Mouse (Mus musculus): ENCODE results near the gene Dab1. TPM values are rescaled to one million over a fixed set of nuclear protein-coding genes. Genes with fewer than 3 reads are reported as not detected.

Dab1 gene
- polyA plus RNA-seq, 1 experiment, result 1.5 TPM

GRCm38 (mm10) chr4:104410922-104411321 lies 791.8 kb downstream of the Dab1 start:
- no peak for TF ChIP-seq CTCF (IDR thresholded peaks at IDR 0.05; ENCODE audit: control insufficient read depth, insufficient read depth, low read length)
- TF ChIP-seq POLR2A (IDR thresholded peaks at IDR 0.05; ENCODE audit: borderline replicate concordance, control insufficient read depth, low read depth, low read length), result no peak
- H3K27ac ChIP-seq (ENCODE audit: control insufficient read depth, insufficient read depth, low read depth, low read length, poor library complexity), result no peak overlapping the region
- no peaks in the 10 kb centered on the region for H3K4me1 ChIP-seq (ENCODE audit: control insufficient read depth, insufficient read depth, low read length)
- WGBS, result 73% methylated on average over 6 of the region's 6 CpGs
- H3K4me3 ChIP-seq (replicated peaks; ENCODE audit: control insufficient read depth, low read depth, low read length), result no peak overlapping the region

- Histone ChIP-seq H3K4me3 (replicated peaks; ENCODE audit: control insufficient read depth, low read depth, low read length) (no peak overlapping the region), H3K4me1 (ENCODE audit: control insufficient read depth, insufficient read depth, low read length) (no peaks in the 10 kb centered on the region), H3K27ac (ENCODE audit: control insufficient read depth, insufficient read depth, low read depth, low read length, poor library complexity) (no peak overlapping the region)
- TF ChIP-seq CTCF (IDR thresholded peaks at IDR 0.05; ENCODE audit: control insufficient read depth, insufficient read depth, low read length), result no peak
- TF ChIP-seq POLR2A (IDR thresholded peaks at IDR 0.05; ENCODE audit: borderline replicate concordance, control insufficient read depth, low read depth, low read length), result no peak
- WGBS, result 70% methylated on average over 2 of the region's 2 CpGs
Observed at GRCm38 (mm10) chr4:104415482-104415881, 796.3 kb downstream of the Dab1 start.

GRCm38 (mm10) chr4:104418354-104418753 lies 799.2 kb downstream of the Dab1 start:
- TF ChIP-seq POLR2A (IDR thresholded peaks at IDR 0.05; ENCODE audit: borderline replicate concordance, control insufficient read depth, low read depth, low read length) (no peak), CTCF (IDR thresholded peaks at IDR 0.05; ENCODE audit: control insufficient read depth, insufficient read depth, low read length) (no peak)
- H3K4me3 ChIP-seq (replicated peaks; ENCODE audit: control insufficient read depth, low read depth, low read length), result no peak overlapping the region
- 82% methylated on average over 2 of the region's 2 CpGs for WGBS
- H3K27ac ChIP-seq (ENCODE audit: control insufficient read depth, insufficient read depth, low read depth, low read length, poor library complexity), result no peak overlapping the region
- H3K4me1 ChIP-seq (ENCODE audit: control insufficient read depth, insufficient read depth, low read length), result no peaks in the 10 kb centered on the region

- no peak overlapping the region for H3K4me3 ChIP-seq (replicated peaks; ENCODE audit: control insufficient read depth, low read depth, low read length)
- TF ChIP-seq POLR2A (IDR thresholded peaks at IDR 0.05; ENCODE audit: borderline replicate concordance, control insufficient read depth, low read depth, low read length) (no peak), CTCF (IDR thresholded peaks at IDR 0.05; ENCODE audit: control insufficient read depth, insufficient read depth, low read length) (no peak)
- 87% methylated on average over 12 of the region's 12 CpGs for WGBS
- H3K27ac ChIP-seq (ENCODE audit: control insufficient read depth, insufficient read depth, low read depth, low read length, poor library complexity), result no peak overlapping the region
- H3K4me1 ChIP-seq (ENCODE audit: control insufficient read depth, insufficient read depth, low read length), result no peaks in the 10 kb centered on the region
Observed at GRCm38 (mm10) chr4:104420983-104421680, 802.0 kb downstream of the Dab1 start.

- H3K27ac ChIP-seq (ENCODE audit: control insufficient read depth, insufficient read depth, low read depth, low read length, poor library complexity), result no peak overlapping the region
- H3K4me1 ChIP-seq (ENCODE audit: control insufficient read depth, insufficient read depth, low read length), result no peaks in the 10 kb centered on the region
- TF ChIP-seq POLR2A (IDR thresholded peaks at IDR 0.05; ENCODE audit: borderline replicate concordance, control insufficient read depth, low read depth, low read length) (no peak), CTCF (IDR thresholded peaks at IDR 0.05; ENCODE audit: control insufficient read depth, insufficient read depth, low read length) (no peak)
- 84% methylated on average over 7 of the region's 7 CpGs for WGBS
- no peak overlapping the region for H3K4me3 ChIP-seq (replicated peaks; ENCODE audit: control insufficient read depth, low read depth, low read length)
Observed at GRCm38 (mm10) chr4:104429127-104429526, 810.0 kb downstream of the Dab1 start.

- TF ChIP-seq CTCF (IDR thresholded peaks at IDR 0.05; ENCODE audit: control insufficient read depth, insufficient read depth, low read length) (no peak), POLR2A (IDR thresholded peaks at IDR 0.05; ENCODE audit: borderline replicate concordance, control insufficient read depth, low read depth, low read length) (no peak)
- 81% methylated on average over 7 of the region's 7 CpGs for WGBS
Observed at GRCm38 (mm10) chr4:104431231-104431855, 812.2 kb downstream of the Dab1 start.

GRCm38 (mm10) chr4:104432150-104432549 lies 813.0 kb downstream of the Dab1 start:
- Histone ChIP-seq H3K27ac (ENCODE audit: control insufficient read depth, insufficient read depth, low read depth, low read length, poor library complexity) (no peak overlapping the region), H3K4me3 (replicated peaks; ENCODE audit: control insufficient read depth, low read depth, low read length) (no peak overlapping the region), H3K4me1 (ENCODE audit: control insufficient read depth, insufficient read depth, low read length) (no peaks in the 10 kb centered on the region)
- 89% methylated on average over 11 of the region's 11 CpGs for WGBS
- TF ChIP-seq CTCF (IDR thresholded peaks at IDR 0.05; ENCODE audit: control insufficient read depth, insufficient read depth, low read length) (no peak), POLR2A (IDR thresholded peaks at IDR 0.05; ENCODE audit: borderline replicate concordance, control insufficient read depth, low read depth, low read length) (no peak)

More at GRCm38 (mm10) chr4:104431231-104431855, 812.2 kb downstream of the Dab1 start:
- Histone ChIP-seq H3K4me1 (ENCODE audit: control insufficient read depth, insufficient read depth, low read length) (no peaks in the 10 kb centered on the region), H3K27ac (ENCODE audit: control insufficient read depth, insufficient read depth, low read depth, low read length, poor library complexity) (no peak overlapping the region), H3K4me3 (replicated peaks; ENCODE audit: control insufficient read depth, low read depth, low read length) (no peak overlapping the region)

GRCm38 (mm10) chr4:104435736-104436135 lies 816.6 kb downstream of the Dab1 start:
- Histone ChIP-seq H3K4me3 (replicated peaks; ENCODE audit: control insufficient read depth, low read depth, low read length) (no peak overlapping the region), H3K4me1 (ENCODE audit: control insufficient read depth, insufficient read depth, low read length) (no peaks in the 10 kb centered on the region), H3K27ac (ENCODE audit: control insufficient read depth, insufficient read depth, low read depth, low read length, poor library complexity) (no peak overlapping the region)
- TF ChIP-seq CTCF (IDR thresholded peaks at IDR 0.05; ENCODE audit: control insufficient read depth, insufficient read depth, low read length) (no peak), POLR2A (IDR thresholded peaks at IDR 0.05; ENCODE audit: borderline replicate concordance, control insufficient read depth, low read depth, low read length) (no peak)
- 79% methylated on average over 5 of the region's 5 CpGs for WGBS
